Mouse (Mus musculus) thymus, adult 2 months (tissue): Measurements from ENCODE around the gene Cfap299. TPM values are rescaled to one million over a fixed set of nuclear protein-coding genes. Genes with fewer than 3 reads are reported as not detected.
"Not testable (repeated sequence)": the region's sequence is repeated elsewhere in the genome, so short reads cannot be mapped to it uniquely, and the experiment has no call there.

ENCODE experiments used
- DNase-seq: peaks from one replicate; pipeline ENCODE4 v3.0.0; 2021
- H3K27ac ChIP-seq: fragments of 200-500 bp; 2 replicates; pipeline ENCODE4 v1.5.1; 2012; ENCODE audit warnings: low read length, control low read depth; ENCODE audit not compliant: control insufficient read depth, insufficient read depth
- H3K27me3 ChIP-seq: fragments of 200-500 bp; 2 replicates; pipeline ENCODE4 v1.6.1; 2012; ENCODE audit warnings: mild to moderate bottlenecking, low read length, moderate library complexity, mixed read lengths; ENCODE audit not compliant: control insufficient read depth, insufficient read depth
- H3K36me3 ChIP-seq: fragments of 200-500 bp; 2 replicates; pipeline ENCODE4 v1.6.1; 2012; ENCODE audit warnings: mild to moderate bottlenecking, low read length, moderate library complexity; ENCODE audit not compliant: control insufficient read depth, insufficient read depth
- H3K4me1 ChIP-seq: fragments of 200-500 bp; replicated peaks from 2 replicates; pipeline ENCODE4 v1.6.1; 2012; ENCODE audit warnings: low read length; ENCODE audit not compliant: control insufficient read depth, insufficient read depth
- H3K4me3 ChIP-seq: fragments of 200-500 bp; 2 replicates; pipeline ENCODE4 v1.5.1; 2012; ENCODE audit warnings: mild to moderate bottlenecking, low read length, control low read depth, moderate library complexity; ENCODE audit not compliant: control insufficient read depth, insufficient read depth
- CTCF ChIP-seq: fragments of 200-500 bp; IDR thresholded peaks from 2 replicates; pipeline ENCODE4 v1.5.1; 2012; ENCODE audit warnings: mild to moderate bottlenecking, control low read depth, low read length, moderate library complexity, borderline replicate concordance; ENCODE audit not compliant: control insufficient read depth, poor library complexity, insufficient read depth; ENCODE audit errors: extremely low read depth
- POLR2A ChIP-seq: fragments of 200-500 bp; IDR thresholded peaks from 2 replicates; pipeline ENCODE4 v1.6.1; 2012; ENCODE audit warnings: mild to moderate bottlenecking, low read length, control low read depth, moderate library complexity; ENCODE audit not compliant: control insufficient read depth, poor library complexity, insufficient read depth; ENCODE audit errors: extremely low read depth
- WGBS: fragments of 180-500 bp; shearing (Covaris S2); methylation state at CpG from one replicate; pipeline ENCODE4 v1.1.7; 2018; 5-methylcytosine and 5-hydroxymethylcytosine counted together
- polyA plus RNA-seq: library from polyadenylated mRNA; depleted of rRNA; stranded (reverse); fragments of >200 nt; gene quantifications from 2 replicates; pipeline ENCODE4 v1.2.3, GENCODE M21; 2012

The Cfap299 gene
- polyA plus RNA-seq, 1 experiment: not detected

- H3K4me1 ChIP-seq: no peaks in the 10 kb centered on the region
- no peak overlapping the region for H3K27ac ChIP-seq
- no peak overlapping the region for H3K4me3 ChIP-seq
- no peak for TF ChIP-seq CTCF
- no peak for TF ChIP-seq POLR2A
- no peaks in the 10 kb centered on the region for H3K36me3 ChIP-seq
- H3K27me3 ChIP-seq: no peaks in the 10 kb centered on the region
- no peak for DNase-seq
- 95% methylated on average over 4 of the region's 4 CpGs for WGBS
Measured at GRCm38 (mm10) chr5:98300079-98300478, 29.0 kb upstream of the Cfap299 start.

GRCm38 (mm10) chr5:98305673-98306072 lies 23.4 kb upstream of the Cfap299 start:
- Histone ChIP-seq H3K27me3 (no peaks in the 10 kb centered on the region), H3K36me3 (no peaks in the 10 kb centered on the region), H3K4me3 (no peak overlapping the region), H3K27ac (no peak overlapping the region), H3K4me1 (no peaks in the 10 kb centered on the region)
- TF ChIP-seq CTCF (no peak), POLR2A (no peak)
- DNase-seq: no peak
- WGBS: 85% methylated on average over 4 of the region's 4 CpGs

GRCm38 (mm10) chr5:98306528-98306927 lies 22.6 kb upstream of the Cfap299 start:
- TF ChIP-seq POLR2A: no peak
- no peaks in the 10 kb centered on the region for H3K27me3 ChIP-seq
- no peak overlapping the region for H3K27ac ChIP-seq
- no peaks in the 10 kb centered on the region for H3K36me3 ChIP-seq
- no peak overlapping the region for H3K4me3 ChIP-seq
- no peak for DNase-seq
- WGBS: 84% methylated on average over 9 of the region's 9 CpGs
- H3K4me1 ChIP-seq: no peaks in the 10 kb centered on the region

- Histone ChIP-seq H3K27me3 (no peaks in the 10 kb centered on the region), H3K36me3 (no peaks in the 10 kb centered on the region), H3K4me1 (no peaks in the 10 kb centered on the region; the same call in 1 of the 2 replicates), H3K27ac (no peak overlapping the region), H3K4me3 (no peak overlapping the region)
- DNase-seq: no peak
- 84% methylated on average over 2 of the region's 2 CpGs for WGBS
- no peak for TF ChIP-seq CTCF
- no peak for TF ChIP-seq POLR2A
Measured at GRCm38 (mm10) chr5:98326625-98327024, 2.5 kb upstream of the Cfap299 start.

- not testable (repeated sequence) for H3K4me3 ChIP-seq, H3K4me1 ChIP-seq, H3K36me3 ChIP-seq, DNase-seq, H3K27ac ChIP-seq, H3K27me3 ChIP-seq
- 83% methylated on average over 16 of the region's 16 CpGs for WGBS
Measured at GRCm38 (mm10) chr5:98343751-98344150, 14.6 kb downstream of the Cfap299 start.

GRCm38 (mm10) chr5:98344581-98344980 lies 15.5 kb downstream of the Cfap299 start:
- Histone ChIP-seq H3K27me3 (no peaks in the 10 kb centered on the region), H3K4me3 (no peak overlapping the region), H3K27ac (no peak overlapping the region), H3K4me1 (no peaks in the 10 kb centered on the region), H3K36me3 (no peaks in the 10 kb centered on the region)
- TF ChIP-seq CTCF (no peak), POLR2A (no peak)
- DNase-seq: no peak
- WGBS: 59% methylated on average over 2 of the region's 2 CpGs

GRCm38 (mm10) chr5:98346067-98346466 lies 17.0 kb downstream of the Cfap299 start:
- Histone ChIP-seq H3K4me3 (no peak overlapping the region), H3K36me3 (no peaks in the 10 kb centered on the region), H3K27me3 (no peaks in the 10 kb centered on the region), H3K27ac (no peak overlapping the region), H3K4me1 (no peaks in the 10 kb centered on the region)
- TF ChIP-seq CTCF (no peak), POLR2A (no peak)
- DNase-seq: no peak
- 80% methylated on average over 7 of the region's 7 CpGs for WGBS

GRCm38 (mm10) chr5:98348605-98349004 lies 19.5 kb downstream of the Cfap299 start:
- Histone ChIP-seq H3K27me3 (no peaks in the 10 kb centered on the region), H3K4me1 (no peaks in the 10 kb centered on the region), H3K27ac (no peak overlapping the region), H3K4me3 (no peak overlapping the region), H3K36me3 (no peaks in the 10 kb centered on the region)
- DNase-seq: peak; percentile 35
- WGBS: 12% methylated on average over 8 of the region's 8 CpGs
- TF ChIP-seq CTCF: no peak
- TF ChIP-seq POLR2A: no peak
